Mouse (Mus musculus) kidney, postnatal 4 days (tissue): ENCODE results near the gene Ulk4.

Experiments used
- DNase-seq, 2 experiments: peaks; one replicate each; pipeline ENCODE4 v3.0.0; 2021; ENCODE audit warnings: mixed read lengths in 2 of 2

Gene Ulk4

DNA sequence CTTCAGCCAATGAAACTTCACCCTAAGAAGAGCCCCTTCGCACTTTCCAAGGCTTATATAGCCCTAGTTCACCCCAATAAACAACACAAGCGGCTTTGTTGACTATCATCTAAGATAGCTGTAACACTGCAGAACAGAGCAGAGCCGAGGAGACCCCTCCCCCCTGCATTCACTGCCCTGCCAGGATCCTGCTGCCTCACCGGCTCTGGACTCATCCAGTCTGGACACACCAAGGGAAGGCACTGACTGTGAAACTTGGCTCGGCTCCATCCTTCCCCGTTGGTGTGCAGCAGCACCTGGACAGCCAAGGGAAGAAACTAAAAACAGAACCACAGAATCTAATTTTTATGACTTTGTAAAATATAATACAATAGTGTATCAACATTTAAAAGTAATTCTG lies 91.2 kb downstream of the Ulk4 start:
- peak; percentile 20 to 44 for DNase-seq

DNA sequence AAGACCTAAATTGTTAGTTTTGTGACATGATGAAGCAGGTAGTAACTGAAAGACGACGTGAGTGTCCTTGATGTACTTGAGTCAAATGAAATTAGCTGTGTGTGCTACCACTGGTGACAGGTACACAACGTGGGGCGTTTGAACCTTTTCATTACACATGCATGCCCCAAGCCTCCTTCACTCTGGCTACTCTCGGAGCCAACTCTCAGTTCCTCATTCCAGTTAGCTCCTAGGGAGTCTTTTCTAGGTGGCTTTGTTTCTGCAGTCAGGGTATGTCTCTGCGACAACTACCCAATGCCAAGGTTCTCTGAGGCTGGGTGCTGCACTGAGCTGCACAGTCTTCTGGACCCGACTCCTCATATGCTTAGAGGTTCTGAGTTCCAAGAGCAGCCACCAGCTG lies 100.6 kb downstream of the Ulk4 start:
- no peak for DNase-seq

DNA sequence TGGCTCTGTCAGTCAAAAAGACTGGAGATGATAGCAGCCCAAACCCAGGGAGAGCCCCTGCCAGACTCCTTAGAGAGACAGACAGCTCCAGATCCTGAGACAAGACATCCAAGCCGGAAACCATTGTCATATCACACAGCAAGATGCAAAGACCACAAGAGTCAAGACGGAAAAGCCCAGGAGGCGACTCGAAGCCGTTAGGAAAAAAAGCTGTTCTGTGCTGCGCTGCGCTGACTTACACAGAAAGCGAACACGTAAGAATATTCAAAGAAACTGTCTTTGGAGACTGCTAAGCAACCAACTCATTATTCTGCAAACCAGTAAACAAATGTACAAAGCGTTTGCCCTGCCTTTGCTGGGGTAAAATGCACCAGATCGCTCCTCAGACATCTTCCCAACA lies 101.8 kb downstream of the Ulk4 start:
- DNase-seq: no peak

DNA sequence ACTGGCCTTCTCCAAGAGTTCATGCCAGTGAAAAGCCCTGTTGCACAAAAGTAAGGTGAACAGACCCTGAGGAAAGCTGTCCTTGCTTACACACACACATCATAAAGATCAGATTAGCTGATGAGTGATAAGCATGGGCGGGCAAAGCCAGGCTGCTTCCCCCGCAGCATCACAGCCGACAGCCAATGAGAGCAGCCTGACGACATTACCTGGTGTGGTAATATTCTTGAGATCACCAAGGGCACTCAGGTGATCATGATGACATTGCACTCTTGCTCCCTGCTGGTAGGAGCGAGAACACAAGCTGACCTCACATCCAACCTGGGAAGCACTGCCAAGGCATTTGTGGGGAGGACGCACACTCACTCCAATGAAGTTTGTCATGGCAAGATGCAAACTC lies 104.9 kb downstream of the Ulk4 start:
- no peak for DNase-seq

DNA sequence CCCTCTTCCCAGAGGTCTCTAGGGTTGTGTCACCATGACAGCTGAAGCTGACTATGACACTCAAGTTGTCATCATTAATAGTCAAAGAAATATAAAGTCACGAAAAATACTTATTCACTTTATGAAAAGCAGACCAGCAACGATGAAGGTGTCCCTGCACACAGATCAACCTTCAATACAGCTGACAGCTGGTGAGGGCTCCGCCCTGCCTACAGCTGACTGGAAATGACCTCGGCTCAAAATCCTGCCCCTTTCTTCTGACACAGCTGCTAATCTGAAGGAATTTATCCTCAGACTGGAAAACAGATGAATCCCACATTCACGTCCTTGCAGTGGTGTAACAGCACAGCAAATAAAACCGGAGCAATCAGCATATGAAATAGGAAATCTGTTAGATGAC lies 105.4 kb downstream of the Ulk4 start:
- no peak for DNase-seq

DNA sequence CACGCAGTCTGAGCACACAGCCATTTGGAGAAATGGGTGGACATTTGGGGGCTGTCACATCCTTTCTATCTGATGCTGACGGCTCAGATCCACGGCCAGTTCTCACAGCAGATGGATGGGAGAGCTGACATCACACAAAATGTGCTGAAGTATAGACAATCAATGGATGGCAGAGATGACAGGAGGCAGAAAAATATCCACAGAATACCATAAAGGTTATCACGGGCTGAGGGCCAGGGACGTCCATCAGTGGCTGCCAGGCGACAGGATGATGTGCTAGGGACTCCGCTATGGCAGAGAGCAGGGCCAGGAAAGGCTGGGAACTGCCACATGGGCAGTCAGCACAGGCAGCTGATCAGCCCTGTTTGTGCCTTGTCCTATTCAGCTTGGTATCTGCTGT lies 112.4 kb downstream of the Ulk4 start:
- DNase-seq: no peak

DNA sequence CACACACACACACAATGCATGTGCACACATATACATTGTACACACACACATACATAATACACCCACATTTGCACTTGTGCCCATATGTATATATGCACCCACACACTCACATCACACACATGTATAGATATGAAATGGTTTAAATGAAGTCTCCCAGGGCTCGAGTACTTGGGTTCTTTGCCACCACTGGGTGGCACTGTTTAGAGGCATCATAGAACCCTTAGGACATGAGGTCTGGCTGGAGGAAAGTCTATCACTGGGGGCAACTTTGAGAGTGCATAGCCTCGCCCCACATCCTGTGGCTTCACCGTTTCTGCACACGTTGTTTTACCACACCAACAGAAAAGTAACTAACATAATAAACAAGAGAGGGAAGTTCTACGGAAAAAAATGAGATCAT lies 114.2 kb downstream of the Ulk4 start:
- peak; percentile 38 to 47 for DNase-seq

DNA sequence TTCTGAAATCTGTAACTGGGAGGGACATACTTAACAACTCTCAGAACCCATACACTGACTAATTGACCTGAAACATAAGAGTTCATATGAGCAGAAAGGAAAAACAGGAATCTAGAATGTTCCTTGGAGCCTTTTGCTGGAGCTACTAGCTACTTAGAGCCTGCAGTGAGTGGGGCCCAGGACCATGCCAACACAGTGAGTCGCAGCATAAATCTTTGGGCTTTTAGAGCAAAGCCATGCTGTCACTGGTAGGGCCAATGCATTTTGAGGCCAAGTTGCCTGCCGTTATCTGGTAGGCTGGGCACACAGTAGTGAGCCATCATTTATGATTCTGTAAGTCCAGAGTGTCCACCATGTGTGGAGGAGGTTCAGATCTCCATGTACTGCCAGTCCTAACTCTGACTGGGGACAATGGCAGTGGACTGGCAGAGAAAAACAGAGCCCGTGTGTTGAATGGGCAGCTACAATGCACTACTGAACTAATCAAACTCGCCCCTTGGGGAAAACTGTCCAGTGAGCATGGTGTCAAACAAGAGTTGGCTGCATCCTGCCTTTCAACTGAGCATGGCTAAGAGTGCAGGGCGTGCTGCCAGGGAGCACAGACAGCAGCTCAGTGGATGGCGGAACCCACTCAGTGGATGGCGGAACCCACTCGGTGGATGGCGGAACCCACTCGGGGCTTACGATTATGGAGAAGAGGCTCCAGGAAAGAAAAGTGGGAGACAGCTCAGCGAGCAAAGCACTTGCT lies 115.0 kb downstream of the Ulk4 start:
- DNase-seq: no peak

DNA sequence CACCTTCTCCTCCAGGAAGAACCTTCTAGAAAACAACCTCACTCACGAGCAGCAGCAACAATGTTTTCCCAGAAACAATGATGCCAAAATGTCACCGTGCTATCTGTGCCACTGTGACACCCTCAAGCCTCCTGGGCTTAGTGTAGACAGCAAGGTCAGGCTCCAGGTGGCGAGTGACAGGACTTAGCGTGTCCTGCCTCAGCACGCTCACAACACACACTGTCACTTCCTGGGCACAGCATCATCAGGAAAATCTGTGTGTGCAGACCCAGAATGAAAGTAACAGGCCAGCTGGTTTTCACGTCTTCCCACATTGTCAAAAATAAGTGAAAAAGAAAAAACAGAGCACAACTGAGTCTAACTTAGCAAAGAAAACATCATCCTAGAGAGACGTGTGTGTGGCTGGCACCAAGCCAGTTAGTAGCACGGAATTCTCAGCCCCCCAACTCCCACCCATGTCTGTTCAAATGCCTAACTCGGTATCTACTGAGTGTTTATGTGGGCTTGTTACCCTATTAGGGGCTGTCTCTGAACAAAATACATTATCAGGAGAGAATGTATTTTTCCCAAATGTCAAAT lies 120.7 kb downstream of the Ulk4 start:
- DNase-seq: peak; percentile 14 to 25

DNA sequence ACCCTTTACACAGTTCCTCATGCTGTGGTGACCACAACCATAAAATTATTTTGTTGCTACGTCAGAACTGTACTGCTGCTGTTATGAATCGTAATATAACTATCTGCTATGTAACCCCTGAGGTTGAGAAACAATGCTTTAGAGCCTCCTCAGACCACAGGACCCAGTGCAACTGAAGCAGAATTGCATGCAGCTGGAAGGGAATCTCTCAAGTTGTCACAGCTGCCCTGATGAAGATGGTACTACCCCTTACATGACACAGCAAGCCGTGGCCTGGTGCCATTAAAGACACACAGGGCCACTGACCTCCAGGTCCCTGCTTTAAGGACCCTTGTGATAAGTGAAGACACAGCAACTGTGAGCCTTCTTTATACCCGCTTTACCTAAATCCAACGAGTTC lies 123.7 kb downstream of the Ulk4 start:
- DNase-seq: no peak

DNA sequence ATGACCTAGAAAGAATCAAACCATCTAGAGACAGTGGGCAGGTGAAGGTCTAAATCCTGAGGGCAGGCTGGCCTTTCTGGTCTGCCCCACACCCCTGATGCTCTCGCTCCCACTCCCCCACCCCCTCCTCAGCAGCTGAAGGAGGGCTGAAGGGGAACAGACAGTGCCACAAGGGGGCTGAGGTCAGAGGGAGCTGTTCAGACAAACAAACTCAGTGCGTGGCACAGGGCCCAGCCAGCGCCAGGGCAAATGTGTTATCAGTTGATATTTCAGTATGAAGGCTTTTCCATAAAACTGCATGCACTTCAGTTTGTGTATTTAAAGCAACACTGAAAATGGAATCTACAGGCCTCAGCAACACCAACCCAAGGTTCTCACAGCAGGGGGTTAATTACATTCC lies 128.4 kb downstream of the Ulk4 start:
- DNase-seq: no peak

DNA sequence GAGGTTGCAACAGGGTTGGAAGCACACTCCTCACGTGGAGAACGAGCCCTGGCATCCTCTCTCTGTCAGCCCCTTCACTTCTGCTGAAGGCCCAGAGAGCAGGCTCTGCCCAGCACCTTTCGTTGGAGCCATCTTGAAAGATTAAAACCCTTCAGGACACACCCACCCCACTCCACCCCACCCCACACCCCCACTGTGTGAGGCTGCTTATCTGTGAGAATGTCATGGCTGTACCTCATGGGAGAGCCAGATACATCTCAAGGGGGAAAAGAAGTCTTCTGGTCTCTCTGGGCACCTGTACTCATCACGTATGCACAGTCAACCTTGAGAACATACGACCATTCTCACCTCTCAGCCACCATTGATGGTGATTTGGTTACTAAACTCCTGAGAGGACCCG lies 133.8 kb downstream of the Ulk4 start:
- DNase-seq: no peak

DNA sequence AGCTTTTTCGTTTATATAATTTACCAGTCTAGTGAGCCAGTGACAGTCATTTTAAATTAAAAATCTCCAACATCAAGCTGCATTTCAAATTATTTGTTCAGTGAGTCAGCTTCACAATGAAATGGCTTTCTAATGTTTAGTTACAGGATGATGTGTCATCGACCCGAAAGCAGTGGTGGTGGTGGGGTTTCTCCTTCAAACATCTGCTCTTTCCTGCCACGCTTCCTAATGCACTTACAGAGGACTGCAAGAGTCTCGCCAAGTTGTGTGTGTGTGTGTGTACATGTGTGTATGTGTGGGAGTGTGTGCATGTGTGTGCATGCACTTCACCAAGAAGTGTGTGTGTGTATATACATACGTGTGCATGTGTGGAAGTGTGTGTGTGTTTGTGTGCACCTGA lies 144.4 kb downstream of the Ulk4 start:
- DNase-seq: no peak

DNA sequence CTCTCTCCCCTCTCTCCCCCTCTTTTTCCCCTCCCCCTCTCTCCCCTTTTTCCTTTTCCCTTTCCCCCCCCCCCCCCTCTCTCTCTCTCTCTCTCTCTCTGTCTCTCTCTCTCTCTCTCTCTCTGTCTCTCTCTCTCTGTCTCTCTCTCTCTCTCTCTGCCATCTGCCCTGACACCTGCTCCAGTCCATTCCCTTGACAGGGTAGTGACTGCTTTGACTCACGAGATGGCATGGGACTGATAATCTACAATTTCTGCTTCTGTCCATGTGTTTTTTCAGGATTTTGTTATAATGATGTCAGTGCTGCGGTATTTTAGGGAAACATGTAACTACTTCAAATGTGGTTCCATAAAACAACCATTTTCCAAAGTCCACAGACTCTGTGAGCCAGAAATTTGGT lies 147.5 kb downstream of the Ulk4 start:
- no peak for DNase-seq

DNA sequence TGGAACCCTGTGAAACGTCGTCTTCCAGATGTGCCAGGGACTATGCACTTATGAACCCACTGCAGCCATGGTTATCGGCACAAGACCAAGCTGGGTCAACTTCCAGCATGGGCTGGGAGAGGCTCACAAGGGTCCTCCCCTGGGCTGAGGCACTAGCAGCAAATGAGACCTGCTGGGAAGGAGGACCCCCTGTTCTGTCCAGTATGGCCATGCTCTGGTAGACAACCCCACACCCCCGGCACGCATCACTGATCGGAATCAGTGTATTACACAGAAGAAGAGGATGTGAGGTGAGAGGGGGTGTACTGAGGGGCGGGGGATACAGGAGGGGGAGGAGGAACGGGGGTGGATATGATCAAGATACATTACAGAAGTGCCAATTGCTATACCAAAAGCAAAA lies 148.1 kb downstream of the Ulk4 start:
- DNase-seq: no peak

DNA sequence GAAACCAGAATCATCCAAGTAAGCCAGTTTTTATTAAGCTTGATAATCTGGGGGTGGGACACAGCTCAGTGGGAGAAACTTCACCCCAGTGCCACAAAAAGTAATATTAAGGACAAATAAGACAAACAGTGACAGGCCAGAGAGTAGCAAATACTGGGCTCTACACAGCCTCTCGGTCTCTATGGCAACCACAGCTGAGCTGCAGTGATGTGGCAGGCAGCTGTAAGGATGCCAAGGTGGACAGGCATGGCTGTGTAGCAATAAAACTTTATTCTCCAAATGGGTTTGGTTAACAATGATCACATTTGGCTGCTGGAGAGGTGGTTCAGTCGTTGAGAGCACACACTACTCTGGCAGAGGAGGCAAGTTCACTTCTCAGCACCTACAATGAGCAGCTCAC lies 150.0 kb downstream of the Ulk4 start:
- no peak for DNase-seq

DNA sequence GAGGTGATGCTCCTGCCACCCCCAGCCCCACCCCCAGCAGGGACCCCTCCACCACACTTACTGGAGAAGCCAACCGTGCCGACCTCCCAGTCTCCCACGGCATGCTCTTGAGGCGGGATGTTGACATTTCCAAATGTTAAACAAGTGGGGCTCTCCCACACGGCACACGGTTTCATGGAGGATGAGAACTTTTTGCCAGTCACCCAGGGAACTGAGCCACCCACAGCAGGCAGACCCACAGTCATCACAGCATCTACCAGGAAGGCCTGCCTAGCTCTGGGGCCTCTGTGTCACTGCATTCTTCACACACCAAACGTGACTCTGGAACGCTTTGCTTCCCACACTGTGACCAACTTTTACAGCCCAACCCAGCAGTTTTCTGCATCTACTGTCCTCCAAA lies 152.3 kb downstream of the Ulk4 start:
- DNase-seq: no peak

DNA sequence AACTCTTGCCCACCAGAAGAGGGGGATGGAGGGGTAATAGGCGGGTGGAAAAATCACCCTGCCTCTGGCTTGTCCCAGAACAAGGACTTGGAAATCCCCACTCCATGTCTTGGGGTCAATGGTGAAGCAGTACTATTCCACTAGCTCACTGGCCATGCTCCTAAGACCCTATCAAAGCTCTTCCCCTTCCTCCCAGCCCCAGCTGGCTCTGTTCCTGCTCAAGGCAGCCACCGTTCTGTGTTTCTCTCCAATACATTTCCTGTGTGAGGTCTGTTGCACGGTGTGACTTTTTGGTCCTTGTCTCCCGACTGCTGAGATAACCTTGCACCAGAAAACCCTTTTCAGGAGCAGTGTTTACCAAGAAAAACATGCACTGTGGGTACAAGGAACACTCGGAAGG lies 155.0 kb downstream of the Ulk4 start:
- DNase-seq: no peak

DNA sequence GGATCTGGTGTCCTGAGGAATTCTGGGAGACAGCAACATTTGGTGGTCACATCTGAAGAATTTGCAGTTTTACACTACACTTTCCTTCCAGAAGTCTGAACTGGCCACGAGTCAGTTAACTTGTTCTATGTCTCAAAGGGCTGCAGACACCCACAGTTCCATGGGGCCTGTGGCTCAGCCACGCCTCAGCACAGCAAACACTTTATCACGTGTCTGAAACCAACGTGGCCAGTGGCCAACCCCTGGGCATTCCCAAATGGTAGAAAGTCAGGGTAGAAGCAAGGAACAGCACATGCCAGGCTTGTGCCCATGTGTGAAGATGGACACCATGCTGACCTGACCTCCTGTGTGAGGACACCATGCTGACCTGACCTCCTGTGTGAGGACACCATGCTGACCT lies 159.1 kb downstream of the Ulk4 start:
- no peak for DNase-seq

DNA sequence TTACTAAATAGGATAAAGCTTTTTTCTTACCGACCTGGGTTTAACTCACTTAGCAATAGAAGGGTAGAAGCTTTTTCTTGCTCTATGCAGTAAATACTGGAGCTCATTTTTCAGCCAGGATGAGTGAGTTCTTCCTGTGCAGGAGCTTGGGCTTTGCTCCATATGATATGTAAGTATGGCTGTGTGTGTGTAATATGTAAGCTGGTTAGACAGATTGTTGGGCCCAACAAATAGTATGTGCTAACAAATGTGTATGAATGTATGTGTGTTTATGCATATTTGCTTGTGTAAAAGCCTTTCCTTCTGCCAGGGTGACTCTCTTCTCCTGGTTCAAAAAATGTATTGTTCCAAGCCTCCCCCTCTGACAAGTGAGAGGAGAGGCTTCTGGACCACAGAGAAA lies 164.9 kb downstream of the Ulk4 start:
- DNase-seq: no peak

DNA sequence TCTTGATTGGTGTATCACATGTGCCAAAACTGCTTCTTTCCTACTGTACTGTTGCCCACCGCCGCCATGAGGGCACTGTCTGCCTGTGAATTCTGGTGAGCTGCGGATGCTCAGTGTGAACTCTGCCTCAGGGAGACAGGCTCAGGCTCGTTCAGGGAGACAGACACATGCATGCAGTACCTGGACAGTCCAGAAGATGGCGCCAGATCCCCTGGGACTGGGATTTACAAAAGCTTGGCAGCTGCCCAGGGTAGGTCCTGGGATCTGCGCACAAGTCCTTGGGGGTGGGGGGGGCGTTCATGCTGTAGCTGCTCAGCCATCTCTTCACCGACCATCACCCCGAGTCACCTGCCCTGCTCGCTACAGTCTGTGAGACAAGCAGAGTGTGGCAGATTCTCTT lies 168.9 kb downstream of the Ulk4 start:
- peak; percentile 84 to 86 for DNase-seq

DNA sequence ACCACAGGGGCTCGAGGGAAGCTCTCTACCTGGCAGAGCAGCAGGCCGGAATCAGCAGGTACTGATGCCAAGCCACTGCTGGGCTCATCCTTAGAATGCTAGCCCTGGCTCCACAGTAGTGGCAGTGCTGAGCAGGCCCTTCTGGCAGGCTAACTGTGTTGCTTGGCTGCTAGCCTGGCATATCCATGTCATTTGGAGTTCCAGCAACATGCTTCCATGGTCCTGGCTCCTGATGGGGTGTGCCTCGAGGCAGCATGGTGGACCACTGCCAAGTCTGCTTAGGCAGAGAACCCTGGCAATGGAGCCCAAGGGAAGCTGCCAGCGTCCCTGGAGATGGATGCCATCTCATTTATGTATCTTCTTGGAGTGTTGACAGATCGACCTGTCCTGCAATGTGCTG lies 169.4 kb downstream of the Ulk4 start:
- no peak for DNase-seq

DNA sequence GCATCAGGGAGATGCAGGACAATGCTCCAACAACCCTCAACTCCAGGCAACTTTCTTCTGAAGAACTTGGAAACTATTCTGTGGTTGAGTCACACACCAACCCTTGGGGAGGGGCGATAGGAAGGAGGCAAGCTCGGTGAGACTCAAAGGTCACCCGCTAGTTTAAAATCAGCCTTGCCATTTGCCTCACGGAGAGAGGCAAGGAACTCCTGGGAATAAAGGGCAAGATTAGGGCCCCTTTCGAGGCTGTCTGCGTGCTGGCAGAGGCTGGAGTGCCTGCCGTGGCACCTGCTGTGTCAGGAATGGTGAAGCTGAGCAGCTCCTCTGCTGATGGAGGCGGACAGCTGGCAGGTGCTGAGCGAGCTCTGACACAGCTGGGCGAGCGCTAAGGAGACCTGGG lies 169.9 kb downstream of the Ulk4 start:
- DNase-seq: no peak

DNA sequence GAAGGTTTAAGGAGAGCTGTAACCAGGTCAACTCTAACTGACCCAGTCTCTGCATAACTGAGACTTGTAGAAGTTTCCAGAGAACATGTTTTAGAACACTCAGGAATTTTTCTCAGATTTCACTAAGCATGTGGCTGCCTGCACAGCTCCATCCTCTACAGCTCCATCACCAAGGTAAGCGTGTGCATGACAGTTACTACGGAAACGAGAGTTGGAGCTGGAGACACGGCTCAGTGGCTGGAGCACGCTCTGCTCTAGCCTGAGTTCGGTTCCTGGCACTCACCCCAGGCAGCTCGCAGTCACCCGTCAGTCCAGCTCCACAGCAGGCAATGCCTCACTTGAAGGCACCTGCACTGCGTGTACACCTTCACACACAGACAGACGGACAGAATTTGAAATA lies 175.5 kb downstream of the Ulk4 start:
- DNase-seq: no peak

DNA sequence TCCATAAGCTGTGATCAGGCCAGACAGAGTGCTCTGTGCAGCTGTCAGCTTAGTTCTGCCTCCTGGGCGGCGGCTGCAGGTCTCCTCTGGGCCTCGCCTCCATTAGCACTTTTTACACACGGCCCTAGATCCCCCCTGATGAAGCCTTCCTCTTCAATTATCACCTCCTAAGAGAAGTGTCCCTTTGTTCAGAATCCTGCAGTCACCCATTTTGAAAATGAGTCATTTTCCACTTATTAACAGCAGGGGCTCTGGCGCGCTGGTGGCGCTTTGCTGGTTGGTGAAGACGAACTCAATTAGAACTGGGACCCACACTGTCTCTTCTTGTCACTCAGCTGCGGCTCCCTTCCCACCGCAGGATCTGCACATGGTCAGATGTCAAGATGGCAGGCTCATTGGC lies 177.5 kb downstream of the Ulk4 start:
- DNase-seq: no peak
